Mouse (Mus musculus): ENCODE measurements at regions not wholly inside any gene's neighbourhood (a gene's known extent, or its start where the extent isn't known, plus 50 kb on each side); places are given as distances from the start of the nearest gene placed in this dataset.

GRCm38 (mm10) chr2:51566554-51567246, 60.6 kb upstream of the Tas2r134 start:
- DNase-seq: no peak

DNA sequence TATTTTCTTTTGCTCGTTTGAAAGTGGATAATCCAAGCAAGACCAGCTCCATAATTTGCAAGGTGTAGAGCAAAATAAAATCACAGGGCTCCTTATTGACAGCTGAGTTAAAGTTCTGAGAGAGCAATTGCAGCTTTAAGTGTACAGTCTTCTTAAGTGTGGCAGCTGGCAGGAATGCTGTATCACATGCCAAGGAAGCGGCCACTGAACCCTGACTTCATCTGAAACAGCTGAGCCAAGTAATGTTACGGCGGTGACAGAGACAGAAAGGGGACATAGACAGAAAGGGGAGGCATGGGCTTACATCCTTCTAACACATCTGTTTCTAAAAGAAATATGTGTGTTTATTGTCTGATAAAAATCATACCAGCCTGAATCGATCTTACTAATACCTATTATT, 63.4 kb upstream of the Tas2r134 start:
- no peak for DNase-seq

DNA sequence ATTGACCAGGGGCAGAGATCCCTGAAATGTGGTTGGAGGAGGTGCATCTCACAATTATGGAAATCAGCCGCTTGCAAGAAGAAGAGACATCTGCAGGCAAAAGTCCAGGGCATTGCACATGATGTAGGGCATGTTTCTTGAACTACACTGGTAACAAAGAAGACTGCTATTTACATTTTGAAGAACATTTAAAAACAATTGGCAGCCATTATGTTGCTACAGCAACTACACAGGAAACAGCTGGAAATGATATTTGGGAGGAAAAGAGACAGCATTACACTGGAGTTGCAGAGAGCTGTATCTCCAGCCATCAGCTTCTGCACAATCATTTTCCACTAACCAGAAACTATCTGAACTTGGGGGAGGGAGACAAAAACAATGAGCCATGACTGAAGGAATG, 64.1 kb upstream of the Tas2r134 start:
- no peak for DNase-seq

GRCm38 (mm10) chr2:51550863-51551262, 76.4 kb upstream of the Tas2r134 start:
- no peak for DNase-seq

GRCm38 (mm10) chr2:51549125-51549524, 78.2 kb upstream of the Tas2r134 start:
- DNase-seq: no peak

DNA sequence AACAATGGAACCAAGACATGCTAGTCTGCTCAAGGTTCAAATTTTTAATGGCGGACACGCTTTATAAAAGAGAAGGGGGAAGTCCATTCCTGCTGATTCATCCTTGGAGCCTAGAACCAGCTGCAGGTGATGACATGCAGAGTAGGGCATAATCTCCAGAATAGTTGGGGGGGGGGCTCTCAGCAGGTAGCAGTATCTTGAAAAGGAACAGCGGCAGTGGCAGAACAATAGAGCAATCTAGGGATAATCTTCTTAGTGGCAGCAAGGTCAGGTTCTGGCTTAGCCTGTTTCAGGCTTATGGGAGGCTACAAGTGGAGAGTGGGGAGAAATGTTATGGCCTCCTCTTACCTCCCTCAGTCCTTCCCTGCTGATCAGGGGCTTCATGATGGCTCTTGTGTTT, 81.1 kb upstream of the Tas2r134 start:
- DNase-seq: no peak

GRCm38 (mm10) chr2:51543949-51544348, 83.4 kb upstream of the Tas2r134 start:
- DNase-seq: no peak

GRCm38 (mm10) chr2:51542272-51542671, 85.0 kb upstream of the Tas2r134 start:
- no peak for DNase-seq

DNA sequence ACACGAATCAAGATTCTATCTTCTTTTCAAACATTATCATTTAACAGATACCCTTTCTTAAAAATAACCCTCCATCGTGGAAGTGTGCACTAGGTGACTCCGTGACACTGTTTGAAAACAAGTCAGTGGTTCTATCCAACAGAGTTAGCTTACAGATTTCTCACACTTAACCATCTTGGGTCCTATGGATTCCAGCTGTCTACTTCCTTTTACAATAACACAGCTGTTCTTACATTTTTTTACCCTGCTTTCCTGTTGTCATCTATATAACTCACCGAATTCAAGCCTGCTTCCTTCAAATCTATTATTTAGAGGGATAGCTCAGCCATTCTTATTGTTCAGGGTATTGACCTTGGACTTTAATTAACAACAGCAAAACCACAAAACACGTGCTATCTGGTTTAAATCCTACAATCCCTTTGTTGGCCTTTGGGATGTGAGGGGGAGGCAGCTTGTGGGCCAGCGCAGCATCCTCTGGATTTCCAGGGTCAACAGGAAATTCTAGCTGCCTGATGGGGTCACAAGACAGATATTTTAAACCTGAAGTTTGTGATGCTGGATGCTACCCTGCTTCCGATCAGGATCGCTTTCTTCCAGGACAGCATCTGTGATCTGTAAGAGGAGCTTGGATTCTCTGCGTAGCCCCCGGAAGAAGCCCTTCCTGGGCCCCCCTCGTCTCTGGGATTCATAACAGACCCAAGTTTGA, 94.4 kb upstream of the Tas2r134 start:
- DNase-seq: no peak

GRCm38 (mm10) chr2:51531106-51531839, 96.0 kb upstream of the Tas2r134 start:
- no peak for DNase-seq

- no peak for DNase-seq
Observed at GRCm38 (mm10) chr2:51522766-51523165, 104.5 kb upstream of the Tas2r134 start.

DNA sequence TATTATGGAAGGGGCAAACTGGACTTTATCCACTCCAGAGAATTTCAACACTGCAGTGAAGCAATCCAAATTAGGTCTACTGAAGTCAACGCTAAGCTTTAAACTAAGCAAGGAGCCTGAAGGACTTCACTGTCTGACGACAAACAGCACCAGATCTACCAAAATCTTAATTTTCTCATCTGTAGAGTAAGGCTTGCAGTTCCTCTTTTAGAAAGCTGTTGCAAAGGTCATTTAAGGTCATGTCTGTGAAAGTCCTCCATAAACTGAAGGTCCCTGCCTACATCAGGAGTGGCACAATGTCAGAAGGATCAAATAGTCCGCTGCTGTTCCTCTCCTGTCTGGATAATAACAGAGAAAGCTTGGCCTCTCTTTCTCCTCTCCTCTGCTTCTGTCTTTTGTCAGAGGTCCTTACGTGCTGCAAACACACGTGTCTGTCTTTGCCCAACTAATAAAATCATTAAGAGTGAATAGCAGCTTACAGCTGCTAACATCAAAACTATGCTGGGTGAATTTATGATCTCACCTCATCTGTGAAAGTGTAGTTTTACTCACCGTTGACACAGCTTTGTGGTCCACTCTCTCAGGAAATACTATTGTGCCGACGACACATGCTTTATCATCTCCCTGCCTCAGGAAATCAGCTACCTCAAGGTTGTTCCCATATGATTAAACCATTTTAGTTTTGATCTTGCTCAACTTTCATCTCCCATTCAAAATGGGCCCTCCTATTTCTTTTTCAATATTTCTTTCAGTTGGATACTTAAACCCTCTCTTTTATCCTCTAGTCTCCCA, 117.9 kb upstream of the Tas2r134 start:
- no peak for DNase-seq

- no peak for DNase-seq
Observed at GRCm38 (mm10) chr2:51497896-51498295, 129.4 kb upstream of the Tas2r134 start.

- DNase-seq: no peak
Observed at GRCm38 (mm10) chr2:51473753-51474152, 153.6 kb upstream of the Tas2r134 start.

- no peak for DNase-seq
Observed at GRCm38 (mm10) chr2:51467027-51467694, 160.2 kb upstream of the Tas2r134 start.

GRCm38 (mm10) chr2:51466003-51466402, 161.3 kb upstream of the Tas2r134 start:
- no peak for DNase-seq

- no peak for DNase-seq
Observed at GRCm38 (mm10) chr2:51465576-51465975, 161.7 kb upstream of the Tas2r134 start.

DNA sequence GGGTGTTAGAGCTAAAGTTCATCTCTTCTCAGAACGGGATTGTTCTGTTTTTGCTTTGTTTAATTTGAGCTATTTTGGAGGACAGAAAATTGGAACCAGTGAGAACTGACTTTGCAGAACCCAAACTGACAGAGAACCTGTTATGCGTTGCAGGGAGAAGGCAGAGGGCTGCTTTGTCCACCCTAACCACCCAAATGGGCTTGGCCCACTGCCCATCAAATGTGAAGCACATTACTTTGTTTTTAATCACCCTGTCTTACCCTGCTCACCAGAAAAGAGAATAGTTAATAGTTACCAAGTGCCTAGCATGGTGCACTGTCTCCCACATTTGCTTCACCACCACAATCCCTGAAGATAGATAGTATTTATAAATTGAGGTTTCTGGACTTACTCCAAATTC, 163.0 kb upstream of the Tas2r134 start:
- no peak for DNase-seq

DNA sequence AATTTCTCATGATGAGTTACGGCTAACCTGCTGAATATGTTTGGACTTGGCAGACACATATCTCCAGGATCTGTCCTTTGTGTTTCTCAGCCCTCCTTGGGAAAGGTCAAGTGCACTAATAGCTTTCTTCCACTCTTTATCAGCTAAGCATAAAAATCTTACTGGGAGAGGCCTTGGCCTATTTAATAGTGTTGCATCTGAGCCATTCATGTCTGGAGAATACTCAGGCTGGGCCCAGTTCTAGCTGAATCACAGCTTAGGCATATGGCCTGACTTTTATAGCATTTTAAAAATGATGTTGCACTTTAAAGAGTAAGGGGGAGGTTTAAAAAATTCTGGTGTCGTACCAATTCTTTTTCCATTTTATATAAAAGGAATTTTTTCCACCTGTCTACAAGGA, 166.4 kb upstream of the Tas2r134 start:
- DNase-seq: no peak

- DNase-seq: no peak
Observed at GRCm38 (mm10) chr2:51459486-51459885, 167.8 kb upstream of the Tas2r134 start.

- no peak for DNase-seq
Observed at GRCm38 (mm10) chr2:51457717-51458116, 169.6 kb upstream of the Tas2r134 start.

GRCm38 (mm10) chr2:51452816-51453215, 174.5 kb upstream of the Tas2r134 start:
- DNase-seq: no peak

DNA sequence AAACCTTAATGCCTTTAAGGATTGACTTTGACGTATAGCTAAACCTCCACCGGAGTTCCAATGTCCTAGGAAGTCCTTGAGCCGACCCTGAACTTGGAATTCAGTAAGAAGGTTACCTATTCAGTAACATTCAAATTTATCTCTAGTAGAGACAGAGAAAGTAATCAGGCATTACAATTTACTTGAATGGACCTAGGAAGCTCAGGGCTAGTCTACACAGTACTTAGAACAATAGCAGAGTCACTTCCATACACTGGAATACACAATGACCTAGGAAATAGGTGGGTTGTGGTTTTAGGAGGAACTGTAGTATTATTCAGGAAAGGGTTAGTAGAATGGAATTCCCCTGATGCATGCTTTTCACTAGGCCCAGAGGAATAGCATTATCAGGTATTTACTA, 179.2 kb upstream of the Tas2r134 start:
- no peak for DNase-seq

Measured in layer of hippocampus, adult 9-11 months (tissue).